Mouse (Mus musculus): ENCODE results near the gene Cadm4. TPM values are rescaled to one million over a fixed set of nuclear protein-coding genes. Genes with fewer than 3 reads are reported as not detected.

Gene Cadm4
- total RNA-seq (2021), result 100 to 1,000 TPM; 235 to 307 TPM

- DNase-seq (ENCODE audit: low spot score in 2 of 2), result peak; percentile 90 to 94
- intact Hi-C loops (cut with DNase I), result loop anchor here (1.0 to 2.0 kb wide), 2 partner anchors 26 to 37 kb away; partner anchors contain the start of gene Zfp428
These were observed at the start of gene Cadm4 for GRCm38 (mm10) chr7:24481474-24482207. Cadm4 (plus strand) TSS chr7:24482023.

GRCm38 (mm10) chr7:24435305-24435704 is 46.5 kb upstream of the Cadm4 start:
- no peak for DNase-seq (ENCODE audit: low spot score in 2 of 2)
- intact Hi-C loops (cut with DNase I), result no loop called here

GRCm38 (mm10) chr7:24437981-24438380 is 43.8 kb upstream of the Cadm4 start:
- peak; percentile 71 to 80 for DNase-seq (ENCODE audit: low spot score in 2 of 2)
- intact Hi-C loops (cut with DNase I), result no loop called here

- intact Hi-C loops (cut with DNase I), result no loop called here
These were observed 42.6 kb upstream of the Cadm4 start for GRCm38 (mm10) chr7:24439191-24439590.

GRCm38 (mm10) chr7:24439891-24440290 is 41.9 kb upstream of the Cadm4 start:
- intact Hi-C loops (cut with DNase I), result no loop called here
- no peak for DNase-seq (ENCODE audit: low spot score in 2 of 2)

More at GRCm38 (mm10) chr7:24439191-24439590, 42.6 kb upstream of the Cadm4 start:
- no peak for DNase-seq (ENCODE audit: low spot score in 2 of 2)

- intact Hi-C loops (cut with DNase I), result no loop called here
- DNase-seq (ENCODE audit: low spot score in 2 of 2), result no peak
These were observed 40.0 kb upstream of the Cadm4 start for GRCm38 (mm10) chr7:24441785-24442184.

- intact Hi-C loops (cut with DNase I), result no loop called here
- no peak for DNase-seq (ENCODE audit: low spot score in 2 of 2)
These were observed 39.5 kb upstream of the Cadm4 start for GRCm38 (mm10) chr7:24442313-24442712.

GRCm38 (mm10) chr7:24445266-24445926 is 36.4 kb upstream of the Cadm4 start:
- peak in 1 of 2 experiments; percentile 28 for DNase-seq (ENCODE audit: low spot score in 2 of 2)
- intact Hi-C loops (cut with DNase I), result loop anchor here (2.0 kb wide), 1 partner anchor 35 kb away; no protein-coding TSS in a partner anchor

GRCm38 (mm10) chr7:24446697-24447340 is 35.0 kb upstream of the Cadm4 start:
- intact Hi-C loops (cut with DNase I), result no loop called here
- peak; percentile 66 to 68 for DNase-seq (ENCODE audit: low spot score in 2 of 2)

GRCm38 (mm10) chr7:24448782-24449517 is 32.9 kb upstream of the Cadm4 start:
- peak in 1 of 2 experiments; percentile 50 for DNase-seq (ENCODE audit: low spot score in 2 of 2)
- intact Hi-C loops (cut with DNase I), result no loop called here

GRCm38 (mm10) chr7:24450585-24451017 is 31.2 kb upstream of the Cadm4 start:
- DNase-seq (ENCODE audit: low spot score in 2 of 2), result no peak
- intact Hi-C loops (cut with DNase I), result no loop called here

- intact Hi-C loops (cut with DNase I), result no loop called here
- DNase-seq (ENCODE audit: low spot score in 2 of 2), result no peak
These were observed 29.9 kb upstream of the Cadm4 start, which contains the start of gene Irgc1 for GRCm38 (mm10) chr7:24451855-24452311. Irgc1 (minus strand) TSS chr7:24452297.

GRCm38 (mm10) chr7:24454199-24454598 is 27.6 kb upstream of the Cadm4 start:
- intact Hi-C loops (cut with DNase I), result no loop called here

GRCm38 (mm10) chr7:24455726-24456125 is 26.1 kb upstream of the Cadm4 start:
- intact Hi-C loops (cut with DNase I), result no loop called here
- no peak for DNase-seq (ENCODE audit: low spot score in 2 of 2)

More at GRCm38 (mm10) chr7:24454199-24454598, 27.6 kb upstream of the Cadm4 start:
- DNase-seq (ENCODE audit: low spot score in 2 of 2), result no peak

GRCm38 (mm10) chr7:24457726-24458370 is 24.0 kb upstream of the Cadm4 start:
- no peak for DNase-seq (ENCODE audit: low spot score in 2 of 2)
- intact Hi-C loops (cut with DNase I), result no loop called here

- intact Hi-C loops (cut with DNase I), result no loop called here
- no peak for DNase-seq (ENCODE audit: low spot score in 2 of 2)
These were observed 22.4 kb upstream of the Cadm4 start for GRCm38 (mm10) chr7:24459440-24459839.

- intact Hi-C loops (cut with DNase I), result no loop called here
- DNase-seq (ENCODE audit: low spot score in 2 of 2), result no peak
These were observed 22.0 kb upstream of the Cadm4 start for GRCm38 (mm10) chr7:24459843-24460242.

GRCm38 (mm10) chr7:24461376-24462051 is 20.3 kb upstream of the Cadm4 start:
- no peak for DNase-seq (ENCODE audit: low spot score in 2 of 2)
- intact Hi-C loops (cut with DNase I), result no loop called here
